Mouse (Mus musculus): ENCODE results near the gene Slc35e2. TPM values are rescaled to one million over a fixed set of nuclear protein-coding genes. Genes with fewer than 3 reads are reported as not detected.
"Not testable (repeated sequence)": the region's sequence is repeated elsewhere in the genome, so short reads cannot be mapped to it uniquely, and the experiment has no call there.

Slc35e2 gene
- total and polyA plus RNA-seq, 3 experiments, result 29.6 to 35.9 (median 33.6) TPM

DNA sequence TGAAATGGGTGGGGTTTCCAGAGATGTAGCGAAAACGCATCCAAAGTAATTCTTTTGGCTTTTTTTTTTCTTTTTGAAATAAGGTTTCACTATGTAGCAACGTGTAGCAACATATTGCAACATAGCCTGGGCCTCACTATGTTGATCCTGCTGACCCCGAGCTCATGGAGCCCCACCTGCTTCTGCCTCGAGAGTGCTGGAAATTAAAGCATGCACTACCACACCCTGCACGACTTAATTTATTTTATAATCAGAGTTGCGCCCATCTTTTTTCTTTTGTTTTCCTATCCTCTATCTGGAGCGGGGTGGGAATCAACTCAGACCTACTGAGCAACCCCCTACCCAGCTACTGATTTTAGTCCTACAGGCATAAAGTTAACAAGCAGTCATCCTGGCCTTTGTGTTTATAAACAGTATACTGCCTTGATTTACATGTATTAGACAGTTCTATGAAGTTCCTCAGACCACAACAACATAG lies 68.4 kb downstream of the Slc35e2 start:
- no peak for DNase-seq

DNA sequence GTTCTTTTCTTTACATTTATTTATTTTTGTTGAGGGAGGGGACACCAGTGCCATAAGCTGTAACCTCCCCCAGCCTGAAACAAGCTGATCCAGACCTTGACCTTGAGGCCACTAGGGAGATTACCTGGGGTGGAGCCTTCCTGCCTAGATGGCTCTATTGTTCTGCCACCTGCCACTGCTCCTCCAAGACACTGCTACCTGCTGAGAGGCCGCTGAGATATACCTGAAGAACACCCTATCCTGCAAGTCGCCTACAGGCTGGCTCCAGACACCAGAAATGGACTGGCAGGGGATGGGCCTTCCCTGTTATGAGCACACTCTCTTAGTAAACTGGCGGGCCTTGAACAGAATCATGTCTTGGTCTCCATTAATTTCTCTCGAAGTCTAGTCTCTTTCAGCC lies 69.0 kb downstream of the Slc35e2 start:
- not testable (repeated sequence) for DNase-seq

DNA sequence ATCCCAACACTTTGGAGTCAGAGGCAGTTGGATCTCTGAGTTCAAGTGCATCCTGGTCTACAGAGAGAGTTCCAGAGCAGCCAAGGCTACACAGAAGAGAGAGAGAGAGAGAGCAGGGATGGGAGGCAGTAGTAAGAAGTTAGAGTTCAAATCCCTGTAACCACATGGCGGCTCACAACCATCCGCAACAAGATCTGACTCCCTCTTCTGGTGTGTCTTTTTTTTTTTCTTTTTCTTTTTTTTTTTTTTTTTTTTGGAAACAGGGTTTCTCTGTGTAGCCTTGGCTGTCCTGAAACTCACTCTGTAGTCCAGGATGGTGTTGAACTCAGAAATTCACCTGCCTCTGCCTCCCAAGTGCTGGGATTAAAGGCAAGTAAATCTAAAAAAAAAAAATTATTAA lies 70.9 kb downstream of the Slc35e2 start:
- no peak for DNase-seq

Other genes with a start within 250 kb of the Slc35e2 start
- gene Prkcz, start 240.1 kb upstream of the Slc35e2 start, total RNA-seq (2021), result 1 to 10 TPM; 4.7 to 6.0 TPM
- 2.5 and 4.0 TPM in 2 replicates for gene Prkcz, start 240.1 kb upstream of the Slc35e2 start, polyA plus RNA-seq (2012; rRNA removed)
- not detected for gene Gabrd, start 203.3 kb upstream of the Slc35e2 start, total RNA-seq (2021)
- 0.86 and 1.4 TPM in 2 replicates for gene Gabrd, start 203.3 kb upstream of the Slc35e2 start, polyA plus RNA-seq (2012; rRNA removed)
- under 1 TPM; 0.62 to 0.63 TPM for gene Cfap74, start 192.2 kb upstream of the Slc35e2 start, total RNA-seq (2021)
- gene Cfap74, start 192.2 kb upstream of the Slc35e2 start, polyA plus RNA-seq (2012; rRNA removed), result 0.50 and 0.65 TPM in 2 replicates
- gene Tmem52, start 132.3 kb upstream of the Slc35e2 start, total RNA-seq (2021), result 10 to 100 TPM in 1 of 2 experiments, 1 to 10 TPM in 1; 7.5 to 13.1 TPM
- 79.1 and 189 TPM in 2 replicates for gene Tmem52, start 132.3 kb upstream of the Slc35e2 start, polyA plus RNA-seq (2012; rRNA removed)
- 100 to 1,000 TPM; 445 to 452 TPM for gene Gnb1, start 110.1 kb upstream of the Slc35e2 start, total RNA-seq (2021)
- gene Gnb1, start 110.1 kb upstream of the Slc35e2 start, polyA plus RNA-seq (2012; rRNA removed), result 353 and 354 TPM in 2 replicates
- gene Nadk, start 39.0 kb upstream of the Slc35e2 start, total RNA-seq (2021), result 100 to 1,000 TPM; 184 to 322 TPM
- 297 and 390 TPM in 2 replicates for gene Nadk, start 39.0 kb upstream of the Slc35e2 start, polyA plus RNA-seq (2012; rRNA removed)
- 10 to 100 TPM; 41.6 to 46.7 TPM for gene Cdk11b, start 23.4 kb downstream of the Slc35e2 start, total RNA-seq (2021)
- gene Cdk11b, start 23.4 kb downstream of the Slc35e2 start, polyA plus RNA-seq (2012; rRNA removed), result 11.9 and 18.9 TPM in 2 replicates
- not detected for gene Gm10563, start 44.0 kb downstream of the Slc35e2 start, total RNA-seq (2021)
- not detected in 2 replicates for gene Gm10563, start 44.0 kb downstream of the Slc35e2 start, polyA plus RNA-seq (2012; rRNA removed)
- 1 to 10 TPM; 5.2 to 7.6 TPM for gene Mmp23, start 52.0 kb downstream of the Slc35e2 start, total RNA-seq (2021)
- 23.2 and 23.9 TPM in 2 replicates for gene Mmp23, start 52.0 kb downstream of the Slc35e2 start, polyA plus RNA-seq (2012; rRNA removed)
- 10 to 100 TPM; 40.8 to 50.9 TPM for gene Mib2, start 67.8 kb downstream of the Slc35e2 start, total RNA-seq (2021)
- gene Mib2, start 67.8 kb downstream of the Slc35e2 start, polyA plus RNA-seq (2012; rRNA removed), result 110 and 117 TPM in 2 replicates
- gene Fndc10, start 92.9 kb downstream of the Slc35e2 start, total RNA-seq (2021), result 10 to 100 TPM; 42.6 to 65.1 TPM
- gene Fndc10, start 92.9 kb downstream of the Slc35e2 start, polyA plus RNA-seq (2012; rRNA removed), result 247 and 266 TPM in 2 replicates
- gene Ssu72, start 103.4 kb downstream of the Slc35e2 start, total RNA-seq (2021), result 100 to 1,000 TPM; 104 to 143 TPM
- gene Ssu72, start 103.4 kb downstream of the Slc35e2 start, polyA plus RNA-seq (2012; rRNA removed), result 178 and 190 TPM in 2 replicates
- under 1 TPM; 0.55 to 0.73 TPM for gene Tmem240, start 133.4 kb downstream of the Slc35e2 start, total RNA-seq (2021)
- gene Tmem240, start 133.4 kb downstream of the Slc35e2 start, polyA plus RNA-seq (2012; rRNA removed), result 2.0 and 3.1 TPM in 2 replicates
- gene Atad3a, start 159.7 kb downstream of the Slc35e2 start, total RNA-seq (2021), result 10 to 100 TPM; 71.4 to 90.7 TPM
- 226 and 242 TPM in 2 replicates for gene Atad3a, start 159.7 kb downstream of the Slc35e2 start, polyA plus RNA-seq (2012; rRNA removed)
- 1 to 10 TPM; 2.5 to 4.8 TPM for gene Vwa1, start 173.3 kb downstream of the Slc35e2 start, total RNA-seq (2021)
- 9.4 and 12.0 TPM in 2 replicates for gene Vwa1, start 173.3 kb downstream of the Slc35e2 start, polyA plus RNA-seq (2012; rRNA removed)
- gene Tmem88b, start 184.5 kb downstream of the Slc35e2 start, total RNA-seq (2021), result under 1 TPM; 0.52 to 0.62 TPM
- 0.81 and 0.97 TPM in 2 replicates for gene Tmem88b, start 184.5 kb downstream of the Slc35e2 start, polyA plus RNA-seq (2012; rRNA removed)
- not detected for gene Ankrd65, start 189.0 kb downstream of the Slc35e2 start, total RNA-seq (2021)
- 0.11 and 0.16 TPM in 2 replicates for gene Ankrd65, start 189.0 kb downstream of the Slc35e2 start, polyA plus RNA-seq (2012; rRNA removed)
- 100 to 1,000 TPM; 122 to 141 TPM for gene Mrpl20, start 201.5 kb downstream of the Slc35e2 start, total RNA-seq (2021)
- 42.1 and 65.2 TPM in 2 replicates for gene Mrpl20, start 201.5 kb downstream of the Slc35e2 start, polyA plus RNA-seq (2012; rRNA removed)
- 100 to 1,000 TPM in 1 of 2 experiments, 10 to 100 TPM in 1; 70.2 to 118 TPM for gene Ccnl2, start 211.1 kb downstream of the Slc35e2 start, total RNA-seq (2021)
- 56.0 and 58.2 TPM in 2 replicates for gene Ccnl2, start 211.1 kb downstream of the Slc35e2 start, polyA plus RNA-seq (2012; rRNA removed)
- gene Aurkaip1, start 229.9 kb downstream of the Slc35e2 start, total RNA-seq (2021), result 100 to 1,000 TPM; 155 to 164 TPM
- 276 and 293 TPM in 2 replicates for gene Aurkaip1, start 229.9 kb downstream of the Slc35e2 start, polyA plus RNA-seq (2012; rRNA removed)
- 10 to 100 TPM; 36.9 to 55.5 TPM for gene Mxra8, start 238.3 kb downstream of the Slc35e2 start, total RNA-seq (2021)
- gene Mxra8, start 238.3 kb downstream of the Slc35e2 start, polyA plus RNA-seq (2012; rRNA removed), result 164 and 185 TPM in 2 replicates
- gene Dvl1, start 246.0 kb downstream of the Slc35e2 start, total RNA-seq (2021), result 10 to 100 TPM; 58.1 to 66.7 TPM
- gene Dvl1, start 246.0 kb downstream of the Slc35e2 start, polyA plus RNA-seq (2012; rRNA removed), result 187 and 202 TPM in 2 replicates